Mouse (Mus musculus) midbrain, embryonic 15.5 days (tissue): ENCODE results near the gene Ptger1. TPM values are rescaled to one million over a fixed set of nuclear protein-coding genes. Genes with fewer than 3 reads are reported as not detected.
A peak's percentile ranks its signal among the peaks of the same experiment; 100 is the strongest.

Experiments
- ATAC-seq: fragments of 200-750 bp; cut with Nextera tagmentation; replicated peaks from 2 replicates; pipeline ENCODE4 v1.8.0; 2017; ENCODE audit warnings: moderate TSS enrichment
- H3K27ac ChIP-seq: fragments of 300-500 bp; sonication (generic); 2 replicates; pipeline ENCODE4 v1.5.1; 2015; ENCODE audit warnings: mild to moderate bottlenecking, inconsistent platforms
- H3K27me3 ChIP-seq: fragments of 300-500 bp; sonication (generic); replicated peaks from 2 replicates; pipeline ENCODE4 v1.6.1; 2015; ENCODE audit warnings: inconsistent platforms
- H3K36me3 ChIP-seq: fragments of 300-500 bp; sonication (generic); replicated peaks from 2 replicates; pipeline ENCODE4 v1.6.1; 2015; ENCODE audit warnings: inconsistent platforms
- H3K4me1 ChIP-seq: fragments of 300-500 bp; sonication (generic); 2 replicates; pipeline ENCODE4 v1.6.1; 2015; ENCODE audit warnings: inconsistent platforms
- H3K4me2 ChIP-seq: fragments of 300-500 bp; sonication (generic); 2 replicates; pipeline ENCODE4 v1.6.1; 2015; ENCODE audit warnings: inconsistent platforms, mild to moderate bottlenecking, moderate library complexity
- H3K4me3 ChIP-seq: fragments of 300-500 bp; sonication (generic); 2 replicates; pipeline ENCODE4 v1.5.1; 2015; ENCODE audit warnings: mild to moderate bottlenecking, inconsistent platforms
- H3K9ac ChIP-seq: fragments of 300-500 bp; sonication (generic); 2 replicates; pipeline ENCODE4 v1.6.1; 2015; ENCODE audit warnings: mild to moderate bottlenecking, inconsistent platforms
- H3K9me3 ChIP-seq: fragments of 300-500 bp; sonication (generic); 2 replicates; pipeline ENCODE4 v1.6.1; 2016; ENCODE audit warnings: inconsistent platforms
- WGBS: fragments of 180-500 bp; shearing (Covaris S2); methylation state at CpG from one replicate; pipeline ENCODE4 v1.1.7; 2015; ENCODE audit warnings: mixed read lengths; 5-methylcytosine and 5-hydroxymethylcytosine counted together
- polyA plus RNA-seq: library from polyadenylated mRNA; unstranded; fragments of >200 nt; fragmentation: Nextera tagmentation; extraction: Ambion mirVana; gene quantifications from 2 replicates; pipeline ENCODE4 v1.2.1, GENCODE M21; 2015

Ptger1 gene
- polyA plus RNA-seq, 1 experiment from 2014 or later: 1.7 TPM

DNA sequence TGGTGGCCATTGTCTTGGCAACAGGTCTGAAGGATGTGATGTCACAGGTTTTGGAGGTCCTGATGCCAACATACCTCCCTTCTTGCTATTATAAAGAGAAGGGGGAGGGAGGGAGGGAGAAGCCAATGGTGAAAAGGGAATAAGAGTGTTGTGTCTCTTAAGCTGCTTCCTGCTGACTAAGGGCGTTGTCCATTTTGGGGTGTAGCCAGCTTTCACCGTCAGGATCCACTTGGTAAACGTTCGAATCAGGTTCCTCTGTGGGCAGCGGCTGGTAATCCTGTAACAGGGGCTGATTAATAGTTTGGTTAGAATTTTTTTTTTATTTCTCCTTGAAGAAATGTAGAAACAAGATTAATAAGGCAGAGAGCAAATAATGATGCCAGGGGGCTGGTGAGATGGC is 26.8 kb upstream of the Ptger1 start:
- Histone ChIP-seq H3K9me3 (peaks cover 5% of the 10 kb centered on the region; the same call in 1 of the 2 replicates), H3K4me2 (no peak overlapping the region), H3K9ac (no peak overlapping the region), H3K4me1 (no peaks in the 10 kb centered on the region), H3K27me3 (no peaks in the 10 kb centered on the region), H3K4me3 (no peak overlapping the region), H3K27ac (no peak overlapping the region), H3K36me3 (no peaks in the 10 kb centered on the region)
- no peak for ATAC-seq
- WGBS: 65% methylated on average over 5 of the region's 5 CpGs

DNA sequence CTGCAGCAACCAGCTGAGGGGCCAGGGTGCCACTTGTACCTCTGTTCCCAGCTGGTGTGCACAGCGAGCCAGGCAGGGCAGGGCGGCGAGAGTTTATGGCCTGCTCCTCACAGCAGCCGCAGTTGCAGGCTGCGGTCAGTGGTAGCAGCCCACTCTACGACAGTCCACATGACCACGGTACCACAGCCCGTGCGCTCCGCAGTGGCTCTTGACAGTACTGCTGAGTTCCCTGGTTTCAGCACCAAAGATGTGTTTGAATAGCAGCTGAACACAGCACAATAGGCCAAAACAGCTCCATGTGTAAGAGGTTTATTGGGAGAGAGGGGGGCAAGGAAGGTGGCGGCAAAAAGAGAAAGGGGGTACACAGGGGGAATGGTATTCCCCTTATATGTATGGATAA is 19.0 kb upstream of the Ptger1 start:
- Histone ChIP-seq H3K27me3 (no peaks in the 10 kb centered on the region), H3K27ac (no peak overlapping the region), H3K4me2 (no peak overlapping the region), H3K4me3 (no peak overlapping the region), H3K9ac (no peak overlapping the region), H3K4me1 (peaks cover 5% of the 10 kb centered on the region), H3K36me3 (no peaks in the 10 kb centered on the region), H3K9me3 (no peaks in the 10 kb centered on the region)
- no peak for ATAC-seq
- WGBS: 94% methylated on average over 11 of the region's 11 CpGs

DNA sequence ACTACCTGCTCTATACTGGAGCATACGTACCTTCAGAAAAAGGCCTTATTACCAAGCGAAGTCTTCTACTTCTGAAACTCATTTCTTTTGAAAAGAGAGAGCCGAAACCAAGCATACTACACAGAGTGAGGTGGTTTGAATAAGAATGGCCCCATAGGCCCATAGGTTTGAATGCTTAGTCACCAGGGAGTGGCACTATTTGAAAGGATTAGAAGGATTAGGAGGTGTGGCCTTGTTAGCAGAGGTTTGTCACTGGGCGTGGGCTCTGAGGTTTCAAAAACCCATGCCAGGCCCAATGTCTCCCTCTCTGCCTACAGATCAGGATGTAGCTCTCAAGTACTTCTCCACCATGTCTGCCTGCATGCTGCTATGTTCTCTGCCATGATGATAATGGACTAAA is 18.4 kb upstream of the Ptger1 start:
- no peaks in the 10 kb centered on the region for H3K27me3 ChIP-seq
- no peak overlapping the region for H3K27ac ChIP-seq
- peaks cover 6% of the 10 kb centered on the region for H3K4me1 ChIP-seq
- 94% methylated on average over 4 of the region's 4 CpGs for WGBS
- H3K9ac ChIP-seq: no peak overlapping the region
- no peak overlapping the region for H3K4me3 ChIP-seq
- no peaks in the 10 kb centered on the region for H3K36me3 ChIP-seq
- H3K9me3 ChIP-seq: no peaks in the 10 kb centered on the region
- H3K4me2 ChIP-seq: no peak overlapping the region
- no peak for ATAC-seq

DNA sequence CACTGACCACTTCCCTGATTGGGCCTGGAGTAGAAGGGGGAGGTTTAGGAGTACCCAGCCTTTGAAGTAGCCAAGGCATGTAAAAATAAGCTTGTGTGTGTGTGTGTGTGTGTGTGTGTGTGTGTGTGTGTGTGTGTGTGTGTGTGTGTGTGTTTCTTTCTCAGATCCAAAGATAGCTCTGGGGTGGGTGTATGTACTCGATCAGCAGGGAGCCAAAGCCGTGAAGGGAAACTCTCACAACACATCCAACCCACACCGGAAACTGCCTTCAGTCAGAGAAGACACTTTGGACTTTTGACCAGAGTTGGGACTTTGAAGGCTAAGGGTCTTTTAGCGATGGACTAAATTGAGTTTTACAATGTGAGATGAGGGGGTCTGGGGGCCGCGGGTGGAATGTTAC is 16.8 kb upstream of the Ptger1 start:
- Histone ChIP-seq H3K36me3 (no peaks in the 10 kb centered on the region), H3K27ac (no peak overlapping the region), H3K4me1 (peaks cover 20% of the 10 kb centered on the region), H3K9ac (no peak overlapping the region), H3K27me3 (no peaks in the 10 kb centered on the region), H3K4me3 (no peak overlapping the region), H3K4me2 (no peak overlapping the region), H3K9me3 (no peaks in the 10 kb centered on the region)
- no peak for ATAC-seq
- whole genome bisulfite sequencing: 95% methylated on average over 6 of the region's 6 CpGs

DNA sequence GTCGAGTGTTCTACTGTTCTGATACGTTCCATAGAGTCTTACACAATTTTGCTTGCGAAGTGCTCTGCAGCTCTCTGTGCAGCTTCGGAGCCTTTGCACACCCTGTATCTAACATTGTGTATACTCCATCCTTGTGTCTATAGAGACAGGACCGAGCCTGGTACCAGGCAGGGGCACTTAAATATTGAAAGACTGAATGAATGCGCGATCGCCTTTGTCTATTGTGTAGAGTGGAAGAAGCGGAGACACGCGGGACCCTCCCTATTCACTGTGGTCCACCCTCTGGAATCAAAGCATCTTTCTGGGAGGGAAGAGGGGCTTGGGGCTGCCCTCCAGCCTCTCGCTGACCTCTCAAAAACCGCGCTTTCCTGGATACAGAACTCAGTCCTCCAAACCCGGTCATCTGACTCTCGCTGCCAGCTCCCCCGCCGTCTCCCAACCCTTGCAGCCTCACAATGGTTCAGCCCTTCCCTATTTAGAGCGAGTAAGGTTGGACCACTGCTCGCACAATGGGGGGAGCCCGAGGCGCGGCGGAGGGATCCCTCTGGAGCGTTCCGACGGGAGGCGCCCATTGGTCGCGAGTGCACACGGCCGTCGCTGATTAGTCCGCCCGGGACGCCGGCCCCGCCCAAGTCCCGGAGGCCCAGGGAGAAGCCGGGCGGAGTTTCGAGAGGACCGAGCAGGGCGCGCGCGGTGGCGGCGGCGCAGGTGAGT is 14.3 kb upstream of the Ptger1 start, which contains the start of gene Gipc1:
Gene Gipc1 (plus strand): TSS at position 648 of the 714 bp plus-strand sequence.
- Histone ChIP-seq H3K27ac (peak within 1 kb of the TSS; percentile 92), H3K4me2 (peak within 1 kb of the TSS; percentile 93), H3K9ac (peak within 1 kb of the TSS; percentile 67), H3K4me1 (peaks cover 22% of the 10 kb centered on the region), H3K4me3 (peak within 1 kb of the TSS; percentile 77), H3K27me3 (no peaks in the 10 kb centered on the region), H3K36me3 (no peaks in the 10 kb centered on the region), H3K9me3 (no peaks in the 10 kb centered on the region)
- ATAC-seq: peak; percentile 98
- 4% methylated on average over 50 of the region's 50 CpGs for WGBS

DNA sequence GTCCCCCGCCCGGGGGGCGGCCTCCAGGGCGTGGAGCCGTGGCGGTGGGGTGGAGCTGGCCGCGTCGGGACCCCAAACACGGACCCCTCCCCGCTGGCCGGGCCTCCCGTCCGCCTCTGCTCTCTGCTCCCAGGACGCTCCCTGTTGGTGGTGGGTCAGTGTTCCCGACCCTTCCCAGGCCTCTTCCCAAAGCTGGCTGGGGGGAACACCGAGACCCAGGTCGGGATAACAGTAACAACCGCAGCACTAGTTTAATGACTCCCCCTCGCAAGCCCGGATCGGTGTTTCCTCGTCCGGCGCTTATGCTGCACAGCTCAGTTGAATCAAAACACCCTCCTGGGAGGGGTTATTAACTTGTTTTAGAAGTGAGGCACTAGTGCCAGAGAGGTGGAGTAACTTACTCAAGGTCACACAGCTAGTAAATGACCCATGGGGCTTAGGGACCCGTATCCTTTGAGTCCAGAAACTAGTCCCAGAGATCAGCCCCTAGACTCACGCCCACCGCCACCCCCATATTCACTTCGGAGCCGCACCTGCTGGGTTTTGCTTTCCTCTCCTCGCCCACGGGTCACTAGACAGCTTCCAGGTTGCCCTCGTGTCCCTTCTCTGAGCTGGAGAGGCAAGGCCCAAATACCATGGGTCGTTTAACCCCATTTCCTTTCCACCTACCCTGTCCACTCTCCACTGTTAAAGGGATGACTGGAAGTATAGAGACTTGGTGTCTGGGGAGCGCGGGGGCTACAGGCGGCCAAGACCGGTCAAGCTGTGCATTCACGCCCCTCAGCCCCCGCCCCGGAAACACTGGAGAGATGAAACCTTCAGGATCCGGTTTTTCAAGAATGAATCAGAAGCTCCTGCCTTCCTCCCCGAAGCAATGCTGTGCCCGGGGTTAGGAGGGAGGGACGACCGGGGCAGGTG is 13.5 kb upstream of the Ptger1 start:
- Histone ChIP-seq H3K27me3 (no peaks in the 10 kb centered on the region), H3K4me2 (peak overlapping the region; percentile 93), H3K4me1 (peaks cover 22% of the 10 kb centered on the region), H3K4me3 (peak overlapping the region; percentile 77), H3K9me3 (no peaks in the 10 kb centered on the region), H3K27ac (peak overlapping the region; percentile 92), H3K9ac (peak overlapping the region; percentile 67), H3K36me3 (no peaks in the 10 kb centered on the region)
- WGBS: 2% methylated on average over 46 of the region's 46 CpGs
- peak; percentile 55 for ATAC-seq

DNA sequence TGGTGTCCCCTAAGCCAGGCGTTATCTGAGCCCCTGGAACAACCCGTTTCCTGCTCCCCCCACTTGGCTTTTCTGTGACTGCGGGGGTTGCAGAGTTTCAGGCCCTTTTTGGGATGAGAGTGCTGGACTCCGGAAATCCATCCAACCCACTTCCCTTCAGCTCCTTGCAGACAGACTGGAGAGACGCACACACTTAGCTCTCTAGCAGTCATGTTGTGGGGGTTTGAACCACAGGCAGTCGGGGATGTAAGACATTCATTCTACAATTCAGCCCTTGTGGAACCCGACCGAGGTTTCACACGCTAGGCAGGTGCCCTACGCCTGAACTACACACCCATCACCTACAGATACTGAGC is 12.8 kb upstream of the Ptger1 start:
- H3K27ac ChIP-seq: 0 out of 2 replicates have a peak overlapping the region, but pooled peaks have one; percentile 10
- no peaks in the 10 kb centered on the region for H3K9me3 ChIP-seq
- peak overlapping the region; percentile 77 for H3K4me3 ChIP-seq
- 51% methylated on average over 10 of the region's 10 CpGs for WGBS
- no peak for ATAC-seq
- peak overlapping the region; percentile 93 for H3K4me2 ChIP-seq
- peak overlapping the region; percentile 67 for H3K9ac ChIP-seq
- H3K36me3 ChIP-seq: no peaks in the 10 kb centered on the region
- peaks cover 22% of the 10 kb centered on the region for H3K4me1 ChIP-seq
- H3K27me3 ChIP-seq: no peaks in the 10 kb centered on the region

DNA sequence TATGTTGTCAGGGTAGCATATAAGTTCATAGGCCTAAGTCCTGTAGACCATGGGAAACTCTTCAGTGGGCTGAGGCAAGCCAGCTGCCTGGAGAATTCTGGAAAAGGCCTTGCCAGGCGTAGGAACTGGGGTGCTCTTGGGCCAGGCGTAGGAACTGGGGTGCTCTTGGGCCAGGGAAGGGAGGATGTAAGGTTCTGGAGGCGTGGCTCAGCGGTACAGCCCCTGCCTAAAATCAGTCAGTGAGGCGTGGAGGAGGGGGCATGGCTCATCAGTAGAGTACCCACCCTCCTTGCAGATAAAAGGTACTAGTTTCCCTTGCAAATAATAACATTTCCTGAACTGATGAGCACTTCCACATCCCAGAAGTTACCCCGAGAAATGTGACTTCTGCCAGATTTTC is 11.8 kb upstream of the Ptger1 start:
- ATAC-seq: no peak
- H3K9ac ChIP-seq: no peak overlapping the region
- no peaks in the 10 kb centered on the region for H3K36me3 ChIP-seq
- H3K9me3 ChIP-seq: no peaks in the 10 kb centered on the region
- no peaks in the 10 kb centered on the region for H3K27me3 ChIP-seq
- no peak overlapping the region for H3K4me2 ChIP-seq
- no peak overlapping the region for H3K27ac ChIP-seq
- H3K4me3 ChIP-seq: no peak overlapping the region
- WGBS: 94% methylated on average over 6 of the region's 6 CpGs
- peaks cover 22% of the 10 kb centered on the region for H3K4me1 ChIP-seq

DNA sequence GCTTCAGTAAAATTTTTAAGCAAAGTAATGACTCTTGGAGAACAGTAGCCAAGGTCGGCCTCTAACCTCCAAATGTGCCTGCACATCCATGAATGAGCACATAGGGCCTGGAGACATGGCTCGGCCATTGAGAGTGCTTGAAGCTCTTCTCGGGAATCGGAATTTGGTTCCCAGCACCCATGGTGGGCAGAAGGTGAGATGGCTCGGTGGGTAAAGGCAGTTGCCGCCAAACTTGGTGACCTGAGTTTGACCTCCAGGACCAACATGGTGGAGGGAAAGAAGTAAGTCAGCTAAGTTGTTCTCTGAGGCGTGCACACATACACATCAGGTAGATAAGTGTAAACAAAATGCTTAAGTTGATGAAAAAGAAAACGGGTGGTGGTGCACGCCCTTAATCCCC is 10.4 kb upstream of the Ptger1 start:
- H3K4me2 ChIP-seq: no peak overlapping the region
- no peaks in the 10 kb centered on the region for H3K36me3 ChIP-seq
- H3K9ac ChIP-seq: no peak overlapping the region
- H3K4me1 ChIP-seq: peaks cover 35% of the 10 kb centered on the region
- no peaks in the 10 kb centered on the region for H3K9me3 ChIP-seq
- ATAC-seq: no peak
- H3K27me3 ChIP-seq: no peaks in the 10 kb centered on the region
- WGBS: 93% methylated on average over 9 of the region's 9 CpGs
- no peak overlapping the region for H3K27ac ChIP-seq
- H3K4me3 ChIP-seq: no peak overlapping the region

DNA sequence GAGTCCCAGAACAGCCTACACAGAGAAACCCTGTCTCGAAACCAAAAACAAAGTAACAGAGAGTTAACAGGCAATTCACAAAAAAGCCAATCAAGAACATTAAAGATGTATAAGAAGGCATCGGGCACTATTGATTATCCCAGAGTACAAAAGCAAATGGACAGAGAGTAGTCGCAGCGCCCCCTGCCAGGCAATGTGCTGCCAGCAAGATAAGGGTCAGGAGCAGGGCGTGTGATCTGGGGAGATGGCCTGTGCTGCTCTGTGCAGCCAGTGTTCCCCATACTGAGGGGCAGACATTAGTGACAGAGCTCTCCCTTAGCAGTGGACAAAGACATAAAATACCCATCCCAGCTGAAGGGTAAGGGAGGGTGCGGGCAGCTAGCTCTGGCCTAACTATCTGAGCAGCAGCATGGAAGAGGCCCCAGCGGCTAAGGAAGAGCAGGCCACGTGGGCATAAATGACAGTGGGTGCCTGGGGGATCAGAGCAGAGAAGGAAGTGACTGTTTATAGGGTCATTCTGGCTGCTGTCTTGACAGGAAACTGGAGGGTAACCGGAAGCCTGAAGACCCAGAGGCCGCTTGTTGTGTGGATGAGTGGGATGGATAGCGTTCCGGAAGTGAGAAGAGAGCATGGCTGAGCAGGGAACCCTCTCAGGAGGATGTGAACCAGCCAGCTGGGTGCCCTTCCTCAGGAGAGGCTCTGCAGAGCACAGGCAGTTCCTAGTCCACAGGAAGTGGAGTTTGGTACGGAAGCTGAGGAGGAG is 9.8 kb upstream of the Ptger1 start:
- H3K4me3 ChIP-seq: no peak overlapping the region
- H3K4me1 ChIP-seq: peaks cover 38% of the 10 kb centered on the region
- H3K27me3 ChIP-seq: no peaks in the 10 kb centered on the region
- H3K9ac ChIP-seq: no peak overlapping the region
- no peak overlapping the region for H3K4me2 ChIP-seq
- H3K36me3 ChIP-seq: no peaks in the 10 kb centered on the region
- ATAC-seq: no peak
- 82% methylated on average over 13 of the region's 13 CpGs for WGBS
- no peaks in the 10 kb centered on the region for H3K9me3 ChIP-seq
- no peak overlapping the region for H3K27ac ChIP-seq

DNA sequence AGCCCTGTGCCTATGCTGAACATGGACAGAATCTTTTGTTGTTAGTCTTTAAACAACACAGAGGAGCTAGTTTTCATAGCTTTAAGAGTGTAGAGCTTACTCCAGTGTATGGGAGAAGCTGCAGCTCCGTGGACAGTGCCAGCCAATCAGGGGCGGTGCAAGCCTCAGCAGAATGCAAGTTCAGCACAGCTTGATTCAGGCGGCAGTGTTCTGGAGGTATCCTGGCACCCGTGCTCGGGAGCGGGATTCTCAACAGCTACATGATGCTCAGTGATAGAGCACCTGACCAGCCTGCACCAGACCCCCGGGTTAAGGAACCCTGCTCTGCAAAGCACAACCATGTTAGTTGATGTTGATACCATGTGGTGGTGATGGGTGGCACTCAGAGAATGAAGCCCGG is 5.9 kb upstream of the Ptger1 start:
- no peaks in the 10 kb centered on the region; the same call in 1 of the 2 replicates for H3K36me3 ChIP-seq
- WGBS: 16% methylated on average over 8 of the region's 8 CpGs
- H3K9ac ChIP-seq: no peak overlapping the region
- no peak overlapping the region for H3K27ac ChIP-seq
- ATAC-seq: 0 out of 2 replicates have a peak, but pooled peaks have one; percentile 22
- peaks cover 25% of the 10 kb centered on the region for H3K4me1 ChIP-seq
- no peaks in the 10 kb centered on the region for H3K27me3 ChIP-seq
- H3K9me3 ChIP-seq: no peaks in the 10 kb centered on the region
- H3K4me2 ChIP-seq: no peak overlapping the region
- H3K4me3 ChIP-seq: no peak overlapping the region
